Mouse (Mus musculus): ENCODE data around the gene Dmrtc1a. TPM values are rescaled to one million over a fixed set of nuclear protein-coding genes. Genes with fewer than 3 reads are reported as not detected.

Gene Dmrtc1a
- polyA plus RNA-seq, 1 experiment from 2014 or later = 0.18 TPM

Other genes with a start within 250 kb of the Dmrtc1a start
- not detected in 2 replicates for gene Gm3880, start 221.7 kb downstream of the Dmrtc1a start, polyA plus RNA-seq (2016; fragmentation: Nextera tagmentation; extraction: Ambion mirVana)
- gene Gm9112, start 201.1 kb downstream of the Dmrtc1a start, polyA plus RNA-seq (2016; fragmentation: Nextera tagmentation; extraction: Ambion mirVana) = not detected in 2 replicates
- not detected in 2 replicates for gene Dmrtc1b, start 200.8 kb downstream of the Dmrtc1a start, polyA plus RNA-seq (2016; fragmentation: Nextera tagmentation; extraction: Ambion mirVana)
- gene Dmrtc1c1, start 105.7 kb downstream of the Dmrtc1a start, polyA plus RNA-seq (2016; fragmentation: Nextera tagmentation; extraction: Ambion mirVana) = not detected in 2 replicates
- gene Dmrtc1c2, start 54.1 kb downstream of the Dmrtc1a start, polyA plus RNA-seq (2016; fragmentation: Nextera tagmentation; extraction: Ambion mirVana) = not detected in 2 replicates
- gene 1700031F05Rik, start 40.7 kb downstream of the Dmrtc1a start, polyA plus RNA-seq (2016; fragmentation: Nextera tagmentation; extraction: Ambion mirVana) = not detected in 2 replicates
- not detected in 2 replicates for gene 1700011M02Rik, start 218 bp upstream of the Dmrtc1a start, polyA plus RNA-seq (2016; fragmentation: Nextera tagmentation; extraction: Ambion mirVana)
- gene 1700018G05Rik, start 19.7 kb upstream of the Dmrtc1a start, polyA plus RNA-seq (2016; fragmentation: Nextera tagmentation; extraction: Ambion mirVana) = not detected in 2 replicates